18 mouse cellular contexts compared by ENCODE assay signal in the genomic region with DNA sequence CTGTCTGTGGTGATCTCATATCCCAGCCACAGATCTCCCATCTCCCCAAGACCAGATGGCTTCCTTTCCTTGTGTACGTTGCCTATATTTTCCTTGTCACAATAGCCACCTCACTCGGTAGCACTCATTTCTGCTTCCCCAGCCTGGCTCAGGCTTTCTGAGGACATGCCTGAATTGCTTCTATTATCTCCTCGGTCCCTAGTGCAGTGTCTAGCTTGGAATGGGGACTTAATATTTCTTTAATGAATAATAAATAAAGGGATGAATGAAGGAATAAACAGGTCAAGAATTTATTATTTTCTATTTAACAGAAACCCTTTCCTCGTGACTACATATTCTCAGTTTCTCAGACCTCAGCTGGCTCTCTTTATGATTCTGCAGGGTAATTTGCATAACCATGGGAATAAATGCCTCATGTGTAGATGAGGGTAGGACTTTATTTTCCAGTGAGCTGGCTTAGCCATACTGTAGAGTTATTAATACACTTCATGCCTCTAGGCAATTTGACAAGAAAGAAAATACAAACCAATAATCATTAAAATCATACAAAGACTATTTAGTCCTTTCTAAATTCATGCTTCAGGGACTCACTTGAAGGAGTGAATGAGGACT.
DNase-seq lines count a peak whose midpoint lies in the region; ATAC-seq and TF ChIP-seq lines count a peak whose summit lies in the region.
"Had no signal": no experiment of that assay in that cellular context is flagged by ENCODE, and none has a peak within 500 bp of the region (broad histone marks: within the 10 kb centered on the region; RNA-seq: fewer than 3 reads in every experiment).

No protein-coding gene starts in this region.

- no peak overlapping the region for H3K4me2 ChIP-seq in midbrain, embryonic 11.5 days
- H3K4me2 ChIP-seq in midbrain, embryonic 16.5 days (ENCODE audit: low read length): no peak overlapping the region
- H3K4me2 ChIP-seq in forebrain, embryonic 15.5 days (replicated peaks): no peak overlapping the region
- no peak overlapping the region for H3K4me2 ChIP-seq in midbrain, embryonic 12.5 days (replicated peaks)
- no peak overlapping the region for H3K4me2 ChIP-seq in lung, postnatal 0 days (replicated peaks; ENCODE audit: low read depth, low read length)
- H3K4me2 ChIP-seq: liver, embryonic 12.5 days had no signal

- DNase-seq in midbrain, embryonic 11.5 days (ENCODE audit: low spot score, missing footprints): peak; percentile 54
- no peak for DNase-seq in lung, postnatal 0 days (ENCODE audit: low spot score)
- no peak for DNase-seq in right cerebral cortex, adult 18-20 months
- DNase-seq in heart, adult 8-10 months (ENCODE audit: low spot score): no peak
- DNase-seq: adrenal gland, postnatal 25 days; cerebellum, adult 9-11 months; gastrocnemius, postnatal 14 days; heart, adult 2 months; kidney, adult 18-20 months; kidney, postnatal 14 days; thymus, postnatal 4 days had no signal

- TF ChIP-seq EP300 in lung, postnatal 0 days (IDR thresholded peaks at IDR 0.05): no peak

- no peaks in the 10 kb centered on the region for H3K36me3 ChIP-seq in midbrain, embryonic 11.5 days (ENCODE audit: control insufficient read depth, insufficient read depth, low read length)
- H3K36me3 ChIP-seq in midbrain, embryonic 16.5 days (ENCODE audit: control insufficient read depth, insufficient read depth, low read length): no peaks in the 10 kb centered on the region
- no peaks in the 10 kb centered on the region for H3K36me3 ChIP-seq in forebrain, embryonic 15.5 days
- H3K36me3 ChIP-seq in midbrain, embryonic 12.5 days: no peaks in the 10 kb centered on the region
- H3K36me3 ChIP-seq in lung, postnatal 0 days (ENCODE audit: insufficient read depth, low read length): no peaks in the 10 kb centered on the region
- H3K36me3 ChIP-seq: liver, embryonic 12.5 days had no signal

- H3K4me3 ChIP-seq in midbrain, embryonic 11.5 days (ENCODE audit: low read depth, low read length): no peak overlapping the region
- no peak overlapping the region for H3K4me3 ChIP-seq in midbrain, embryonic 16.5 days (ENCODE audit: low read depth, low read length)
- no peak overlapping the region for H3K4me3 ChIP-seq in forebrain, embryonic 15.5 days
- H3K4me3 ChIP-seq in midbrain, embryonic 12.5 days: no peak overlapping the region
- no peak overlapping the region for H3K4me3 ChIP-seq in lung, postnatal 0 days (ENCODE audit: low read depth, low read length)
- H3K4me3 ChIP-seq: heart, adult 2 months; liver, embryonic 12.5 days; myocyte had no signal

- H3K27ac ChIP-seq in midbrain, embryonic 11.5 days (ENCODE audit: low read depth, low read length): no peak overlapping the region
- H3K27ac ChIP-seq in midbrain, embryonic 16.5 days (ENCODE audit: low read length): no peak overlapping the region
- H3K27ac ChIP-seq in forebrain, embryonic 15.5 days (replicated peaks): no peak overlapping the region
- H3K27ac ChIP-seq in midbrain, embryonic 12.5 days (replicated peaks): peak overlapping the region; percentile 66
- H3K27ac ChIP-seq in lung, postnatal 0 days (ENCODE audit: low read length): no peak overlapping the region
- H3K27ac ChIP-seq: heart, adult 2 months; liver, embryonic 12.5 days had no signal

- no peaks in the 10 kb centered on the region for H3K9me3 ChIP-seq in midbrain, embryonic 11.5 days (ENCODE audit: control insufficient read depth, low read length)
- H3K9me3 ChIP-seq in midbrain, embryonic 16.5 days (replicated peaks; ENCODE audit: control insufficient read depth, low read length, poor library complexity, severe bottlenecking): no peaks in the 10 kb centered on the region
- H3K9me3 ChIP-seq in forebrain, embryonic 15.5 days: no peaks in the 10 kb centered on the region
- no peaks in the 10 kb centered on the region for H3K9me3 ChIP-seq in midbrain, embryonic 12.5 days
- H3K9me3 ChIP-seq in lung, postnatal 0 days (ENCODE audit: low read length): no peaks in the 10 kb centered on the region
- H3K9me3 ChIP-seq: liver, embryonic 12.5 days had no signal

- 53% methylated on average over 4 of the region's 4 CpGs for WGBS in midbrain, embryonic 11.5 days
- WGBS in midbrain, embryonic 16.5 days: 19% methylated on average over 4 of the region's 4 CpGs
- whole genome bisulfite sequencing in forebrain, embryonic 15.5 days: 22% methylated on average over 4 of the region's 4 CpGs
- 46% methylated on average over 4 of the region's 4 CpGs for WGBS in midbrain, embryonic 12.5 days
- 70% methylated on average over 4 of the region's 4 CpGs for WGBS in lung, postnatal 0 days

- ATAC-seq in midbrain, embryonic 11.5 days (ENCODE audit: low FRiP score): no peak
- ATAC-seq in midbrain, embryonic 16.5 days: no peak
- ATAC-seq in forebrain, embryonic 15.5 days (replicated peaks): 0 out of 2 replicates have a peak, but pooled peaks have one; percentile 53
- peak; percentile 44; the same call in 1 of the 2 replicates for ATAC-seq in midbrain, embryonic 12.5 days (ENCODE audit: low FRiP score, low read depth)
- no peak for ATAC-seq in lung, postnatal 0 days
- ATAC-seq: activated CD4-positive, CD25-positive, alpha-beta regulatory T cell, adult 4 months; liver, embryonic 12.5 days; Patski had no signal

- no peaks in the 10 kb centered on the region for H3K27me3 ChIP-seq in midbrain, embryonic 11.5 days (ENCODE audit: control insufficient read depth, insufficient read depth, low read length)
- H3K27me3 ChIP-seq in midbrain, embryonic 16.5 days (ENCODE audit: control insufficient read depth, insufficient read depth, low read depth, low read length): no peaks in the 10 kb centered on the region
- no peaks in the 10 kb centered on the region for H3K27me3 ChIP-seq in forebrain, embryonic 15.5 days
- H3K27me3 ChIP-seq in midbrain, embryonic 12.5 days: no peaks in the 10 kb centered on the region
- H3K27me3 ChIP-seq in lung, postnatal 0 days (replicated peaks; ENCODE audit: insufficient read depth, low read length): no peaks in the 10 kb centered on the region
- H3K27me3 ChIP-seq: liver, embryonic 12.5 days had no signal

- peaks cover 16% of the 10 kb centered on the region for H3K4me1 ChIP-seq in midbrain, embryonic 11.5 days (ENCODE audit: control insufficient read depth, insufficient read depth, low read length)
- peaks cover 5% of the 10 kb centered on the region; the same call in 1 of the 2 replicates for H3K4me1 ChIP-seq in midbrain, embryonic 16.5 days (ENCODE audit: control insufficient read depth, insufficient read depth, low read length)
- peaks cover 12% of the 10 kb centered on the region for H3K4me1 ChIP-seq in forebrain, embryonic 15.5 days
- H3K4me1 ChIP-seq in midbrain, embryonic 12.5 days: peaks cover 22% of the 10 kb centered on the region
- no peaks in the 10 kb centered on the region for H3K4me1 ChIP-seq in lung, postnatal 0 days (ENCODE audit: insufficient read depth, low read depth, low read length)
- H3K4me1 ChIP-seq: liver, embryonic 12.5 days had no signal

- no peak overlapping the region for H3K9ac ChIP-seq in midbrain, embryonic 11.5 days (ENCODE audit: low read length)
- no peak overlapping the region for H3K9ac ChIP-seq in midbrain, embryonic 16.5 days (ENCODE audit: low read depth, low read length)
- H3K9ac ChIP-seq in forebrain, embryonic 15.5 days (replicated peaks): no peak overlapping the region
- H3K9ac ChIP-seq in midbrain, embryonic 12.5 days (replicated peaks): no peak overlapping the region
- no peak overlapping the region for H3K9ac ChIP-seq in lung, postnatal 0 days (replicated peaks; ENCODE audit: low read depth)
- H3K9ac ChIP-seq: liver, embryonic 12.5 days had no signal

- no peak for TF ChIP-seq CTCF in lung, postnatal 0 days (IDR thresholded peaks at IDR 0.05)

Comparison
In these comparisons a context has a peak if more than half of its experiments do, and no peak if none do; other contexts are left out.
1. ATAC-seq: peak in forebrain, embryonic 15.5 days (single experiment) and midbrain, embryonic 12.5 days (single experiment); none in midbrain, embryonic 11.5 days (single experiment), midbrain, embryonic 16.5 days (single experiment) and lung, postnatal 0 days (single experiment).